Mouse (Mus musculus): ENCODE measurements around the gene D5Ertd577e. TPM values are rescaled to one million over a fixed set of nuclear protein-coding genes. Genes with fewer than 3 reads are reported as not detected.
"Not testable (repeated sequence)": the region's sequence is repeated elsewhere in the genome, so short reads cannot be mapped to it uniquely, and the experiment has no call there.

Gene D5Ertd577e
- not detected for total RNA-seq (2021)

GRCm38 (mm10) chr5:95456506-95456905 lies at the start of gene D5Ertd577e:
Gene D5Ertd577e, plus strand, starts transcription at chr5:95456806.
- DNase-seq (ENCODE audit: low spot score); intact Hi-C loops (cut with DNase I): not testable (repeated sequence)

GRCm38 (mm10) chr5:95510458-95510857 lies 53.9 kb downstream of the D5Ertd577e start, which contains the start of gene Gm3286:
Gene Gm3286, plus strand, starts transcription at chr5:95510758.
- intact Hi-C loops (cut with DNase I); DNase-seq (ENCODE audit: low spot score): not testable (repeated sequence)

Other genes starting within 250 kb of the D5Ertd577e start
- gene Gm10424, start 184.0 kb upstream of the D5Ertd577e start, total RNA-seq (2021), result not detected
- gene Gm3259, start 150.9 kb upstream of the D5Ertd577e start, total RNA-seq (2021), result not detected
- gene Gm3286, start 54.0 kb downstream of the D5Ertd577e start, total RNA-seq (2021), result not detected
- gene Gm7971, start 138.1 kb downstream of the D5Ertd577e start, total RNA-seq (2021), result not detected